Mouse (Mus musculus) liver, embryonic 12.5 days (tissue): ENCODE results near the gene Rapgef1. TPM values are rescaled to one million over a fixed set of nuclear protein-coding genes. Genes with fewer than 3 reads are reported as not detected.
A peak's percentile ranks its signal among the peaks of the same experiment; 100 is the strongest.
"Not testable (repeated sequence)": the region's sequence is repeated elsewhere in the genome, so short reads cannot be mapped to it uniquely, and the experiment has no call there.

ENCODE experiments used
- ATAC-seq: fragments of 200-750 bp; cut with Nextera tagmentation; 2 replicates; pipeline ENCODE4 v1.8.0; 2017; ENCODE audit warnings: moderate number of reproducible peaks, mild to moderate bottlenecking, moderate library complexity
- H3K27ac ChIP-seq: fragments of 300-500 bp; sonication (generic); 2 replicates; pipeline ENCODE4 v1.5.1; 2016; ENCODE audit warnings: mild to moderate bottlenecking
- H3K27me3 ChIP-seq: fragments of 300-500 bp; sonication (generic); replicated peaks from 2 replicates; pipeline ENCODE4 v1.6.1; 2016; ENCODE audit warnings: mild to moderate bottlenecking, moderate library complexity
- H3K36me3 ChIP-seq: fragments of 300-500 bp; sonication (generic); 2 replicates; pipeline ENCODE4 v1.6.1; 2016; ENCODE audit warnings: mild to moderate bottlenecking, moderate library complexity
- H3K4me1 ChIP-seq: fragments of 300-500 bp; sonication (generic); 2 replicates; pipeline ENCODE4 v1.6.1; 2016
- H3K4me2 ChIP-seq: fragments of 300-500 bp; sonication (generic); 2 replicates; pipeline ENCODE4 v1.6.1; 2016; ENCODE audit warnings: mild to moderate bottlenecking, moderate library complexity
- H3K4me3 ChIP-seq: fragments of 300-500 bp; sonication (generic); 2 replicates; pipeline ENCODE4 v1.5.1; 2016; ENCODE audit warnings: mild to moderate bottlenecking, moderate library complexity
- H3K9ac ChIP-seq: fragments of 300-500 bp; sonication (generic); 2 replicates; pipeline ENCODE4 v1.6.1; 2016; ENCODE audit warnings: mild to moderate bottlenecking, moderate library complexity
- H3K9me3 ChIP-seq: fragments of 300-500 bp; sonication (generic); replicated peaks from 2 replicates; pipeline ENCODE4 v1.6.1; 2016; ENCODE audit warnings: mild to moderate bottlenecking, moderate library complexity
- WGBS: fragments of 180-500 bp; shearing (Covaris S2); methylation state at CpG from one replicate; pipeline ENCODE4 v1.1.7; 2016; ENCODE audit not compliant: insufficient replicate concordance; 5-methylcytosine and 5-hydroxymethylcytosine counted together
- polyA plus RNA-seq: library from polyadenylated mRNA; unstranded; fragments of >200 nt; fragmentation: Nextera tagmentation; extraction: Ambion mirVana; gene quantifications from 2 replicates; pipeline ENCODE4 v1.2.1, GENCODE M21; 2016

Gene Rapgef1
- polyA plus RNA-seq, 1 experiment from 2014 or later = 10.1 TPM

DNA sequence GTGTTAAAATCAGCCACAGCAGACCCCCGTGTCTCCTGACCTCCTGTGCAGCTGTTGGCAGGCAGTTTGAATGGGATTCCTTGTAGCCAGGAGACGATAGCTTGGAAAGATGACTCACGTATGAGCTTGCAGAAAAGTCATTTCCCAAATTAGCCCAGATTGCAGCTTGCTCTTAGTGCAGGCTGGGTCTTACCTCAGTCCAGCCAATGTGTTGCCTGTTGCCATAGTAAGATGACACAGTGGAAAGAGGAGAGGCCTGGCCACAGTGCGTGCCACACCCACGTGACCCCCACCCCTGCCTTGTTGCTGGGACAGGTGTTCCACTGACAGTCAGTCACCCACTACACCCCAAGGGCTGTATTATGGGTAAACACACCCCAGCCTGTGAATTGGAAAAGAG is 5.2 kb downstream of the Rapgef1 start:
- no peaks in the 10 kb centered on the region for H3K27me3 ChIP-seq
- 51% methylated on average over 5 of the region's 5 CpGs for WGBS
- peak overlapping the region; percentile 34; the same call in 1 of the 2 replicates for H3K4me2 ChIP-seq
- H3K4me3 ChIP-seq = no peak overlapping the region
- H3K27ac ChIP-seq = peak overlapping the region; percentile 74
- no peaks in the 10 kb centered on the region for H3K9me3 ChIP-seq
- H3K36me3 ChIP-seq = peaks cover 5% of the 10 kb centered on the region; the same call in 1 of the 2 replicates
- ATAC-seq = no peak
- H3K9ac ChIP-seq = no peak overlapping the region
- peaks cover 91% of the 10 kb centered on the region for H3K4me1 ChIP-seq

- H3K36me3 ChIP-seq = peaks cover 12% of the 10 kb centered on the region
- no peak for ATAC-seq
- no peak overlapping the region for H3K4me3 ChIP-seq
- no peak overlapping the region for H3K9ac ChIP-seq
- peaks cover 94% of the 10 kb centered on the region for H3K4me1 ChIP-seq
- H3K27ac ChIP-seq = no peak overlapping the region
- 84% methylated on average over 8 of the region's 8 CpGs for WGBS
- H3K4me2 ChIP-seq = no peak overlapping the region
- no peaks in the 10 kb centered on the region for H3K9me3 ChIP-seq
- no peaks in the 10 kb centered on the region for H3K27me3 ChIP-seq
Observed at GRCm38 (mm10) chr2:29625573-29626200, 6.2 kb downstream of the Rapgef1 start.

- ATAC-seq = no peak
- no peaks in the 10 kb centered on the region for H3K9me3 ChIP-seq
- WGBS = 77% methylated on average over 3 of the region's 3 CpGs
Observed at GRCm38 (mm10) chr2:29627337-29627736, 7.8 kb downstream of the Rapgef1 start.

DNA sequence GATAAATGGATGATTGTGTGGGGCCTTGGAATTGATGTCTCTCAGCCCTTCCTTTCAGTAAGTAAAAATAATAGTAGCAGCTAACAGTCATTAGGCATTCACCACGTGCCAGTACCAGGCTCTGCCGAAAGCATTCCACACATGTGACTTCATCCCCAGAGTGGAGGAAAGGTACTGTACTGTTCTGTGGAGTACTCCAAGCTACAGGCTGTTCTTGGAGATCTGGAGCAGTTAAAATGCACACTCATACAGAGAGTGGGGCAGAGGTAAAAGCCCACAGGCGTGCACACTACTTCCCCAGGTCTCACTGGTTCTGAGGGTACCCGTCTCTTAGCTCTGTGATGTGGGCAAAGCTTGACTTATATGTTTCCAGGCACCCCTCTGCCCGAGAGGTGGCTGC is 8.7 kb downstream of the Rapgef1 start:
- no peak overlapping the region for H3K9ac ChIP-seq
- no peak overlapping the region for H3K4me3 ChIP-seq
- peaks cover 10% of the 10 kb centered on the region; the same call in 1 of the 2 replicates for H3K36me3 ChIP-seq
- H3K27me3 ChIP-seq = no peaks in the 10 kb centered on the region
- no peak overlapping the region for H3K4me2 ChIP-seq
- no peak for ATAC-seq
- H3K9me3 ChIP-seq = no peaks in the 10 kb centered on the region
- H3K27ac ChIP-seq = peak overlapping the region; percentile 5; the same call in 1 of the 2 replicates
- H3K4me1 ChIP-seq = peaks cover 94% of the 10 kb centered on the region
- WGBS = 55% methylated on average over 5 of the region's 5 CpGs

More at GRCm38 (mm10) chr2:29627337-29627736, 7.8 kb downstream of the Rapgef1 start:
- no peak overlapping the region for H3K27ac ChIP-seq
- peaks cover 12% of the 10 kb centered on the region for H3K36me3 ChIP-seq
- peaks cover 94% of the 10 kb centered on the region for H3K4me1 ChIP-seq
- H3K4me2 ChIP-seq = no peak overlapping the region
- H3K4me3 ChIP-seq = no peak overlapping the region
- H3K9ac ChIP-seq = no peak overlapping the region
- no peaks in the 10 kb centered on the region for H3K27me3 ChIP-seq

GRCm38 (mm10) chr2:29628763-29629181 is 9.3 kb downstream of the Rapgef1 start:
- 73% methylated on average over 5 of the region's 5 CpGs for WGBS
- H3K4me3 ChIP-seq = no peak overlapping the region
- peaks cover 94% of the 10 kb centered on the region for H3K4me1 ChIP-seq
- H3K27ac ChIP-seq = peak overlapping the region; percentile 27; the same call in 1 of the 2 replicates
- no peak overlapping the region for H3K4me2 ChIP-seq
- H3K27me3 ChIP-seq = no peaks in the 10 kb centered on the region
- peaks cover 7% of the 10 kb centered on the region; the same call in 1 of the 2 replicates for H3K36me3 ChIP-seq
- no peaks in the 10 kb centered on the region for H3K9me3 ChIP-seq
- ATAC-seq = no peak
- 0 out of 2 replicates have a peak overlapping the region, but pooled peaks have one; percentile 25 for H3K9ac ChIP-seq

- no peaks in the 10 kb centered on the region for H3K9me3 ChIP-seq
- WGBS = 65% methylated on average over 2 of the region's 2 CpGs
- no peaks in the 10 kb centered on the region for H3K27me3 ChIP-seq
- peaks cover 94% of the 10 kb centered on the region for H3K4me1 ChIP-seq
- ATAC-seq = no peak
- peaks cover 7% of the 10 kb centered on the region; the same call in 1 of the 2 replicates for H3K36me3 ChIP-seq
- no peak overlapping the region for H3K4me3 ChIP-seq
- H3K27ac ChIP-seq = peak overlapping the region; percentile 49; the same call in 1 of the 2 replicates
- no peak overlapping the region for H3K4me2 ChIP-seq
- no peak overlapping the region for H3K9ac ChIP-seq
Observed at GRCm38 (mm10) chr2:29629311-29629710, 9.8 kb downstream of the Rapgef1 start.

GRCm38 (mm10) chr2:29630141-29630771 is 10.7 kb downstream of the Rapgef1 start:
- Histone ChIP-seq H3K9me3 (no peaks in the 10 kb centered on the region), H3K27me3 (no peaks in the 10 kb centered on the region), H3K4me1 (peaks cover 94% of the 10 kb centered on the region), H3K27ac (no peak overlapping the region), H3K9ac (no peak overlapping the region), H3K4me3 (no peak overlapping the region), H3K4me2 (no peak overlapping the region), H3K36me3 (peaks cover 7% of the 10 kb centered on the region; the same call in 1 of the 2 replicates)
- WGBS = 84% methylated on average over 10 of the region's 10 CpGs
- ATAC-seq = no peak

- no peak overlapping the region for H3K27ac ChIP-seq
- peaks cover 92% of the 10 kb centered on the region for H3K4me1 ChIP-seq
- H3K9ac ChIP-seq = no peak overlapping the region
- H3K9me3 ChIP-seq = no peaks in the 10 kb centered on the region
- H3K4me2 ChIP-seq = no peak overlapping the region
- H3K36me3 ChIP-seq = peaks cover 7% of the 10 kb centered on the region; the same call in 1 of the 2 replicates
- no peaks in the 10 kb centered on the region for H3K27me3 ChIP-seq
- H3K4me3 ChIP-seq = no peak overlapping the region
- no peak for ATAC-seq
Observed at GRCm38 (mm10) chr2:29631020-29631419, 11.5 kb downstream of the Rapgef1 start.

GRCm38 (mm10) chr2:29631564-29632167 is 12.1 kb downstream of the Rapgef1 start:
- H3K27ac ChIP-seq = not testable (repeated sequence)

GRCm38 (mm10) chr2:29632168-29632662 is 12.7 kb downstream of the Rapgef1 start:
- no peaks in the 10 kb centered on the region for H3K27me3 ChIP-seq
- WGBS = 57% methylated on average over 3 of the region's 3 CpGs
- peaks cover 89% of the 10 kb centered on the region for H3K4me1 ChIP-seq
- no peaks in the 10 kb centered on the region for H3K9me3 ChIP-seq
- no peak overlapping the region for H3K9ac ChIP-seq
- peak overlapping the region; percentile 7; the same call in 1 of the 2 replicates for H3K4me2 ChIP-seq
- H3K4me3 ChIP-seq = no peak overlapping the region
- H3K27ac ChIP-seq = peak overlapping the region; percentile 20; the same call in 1 of the 2 replicates
- peaks cover 7% of the 10 kb centered on the region for H3K36me3 ChIP-seq
- ATAC-seq = peak; percentile 58

More at GRCm38 (mm10) chr2:29631564-29632167, 12.1 kb downstream of the Rapgef1 start:
- H3K4me1 ChIP-seq = peaks cover 92% of the 10 kb centered on the region
- WGBS = 58% methylated on average over 12 of the region's 12 CpGs
- H3K27me3 ChIP-seq, H3K36me3 ChIP-seq, ATAC-seq, H3K4me3 ChIP-seq, H3K9me3 ChIP-seq, H3K9ac ChIP-seq: not testable (repeated sequence)
- peak overlapping the region; percentile 7; the same call in 1 of the 2 replicates for H3K4me2 ChIP-seq

GRCm38 (mm10) chr2:29633101-29633554 is 13.6 kb downstream of the Rapgef1 start:
- H3K4me1 ChIP-seq = peaks cover 89% of the 10 kb centered on the region

More at GRCm38 (mm10) chr2:29633101-29633554, 13.6 kb downstream of the Rapgef1 start:
- Histone ChIP-seq H3K9ac (no peak overlapping the region; the same call in 1 of the 2 replicates), H3K27ac (peak overlapping the region; percentile 50; the same call in 1 of the 2 replicates), H3K4me2 (no peak overlapping the region; the same call in 1 of the 2 replicates), H3K27me3 (no peaks in the 10 kb centered on the region), H3K4me3 (no peak overlapping the region), H3K36me3 (peaks cover 15% of the 10 kb centered on the region), H3K9me3 (no peaks in the 10 kb centered on the region)
- ATAC-seq = 0 out of 2 replicates have a peak, but pooled peaks have one; percentile 22
- WGBS = 59% methylated on average over 6 of the region's 6 CpGs
